Mouse (Mus musculus): ENCODE results near the gene Nanp.

Gene Nanp

GRCm38 (mm10) chr2:150997618-150998017 is 41.6 kb downstream of the Nanp start:
- no peak for DNase-seq (ENCODE audit: low spot score)

GRCm38 (mm10) chr2:150995324-150995723 is 43.9 kb downstream of the Nanp start:
- no peak for DNase-seq (ENCODE audit: low spot score)

GRCm38 (mm10) chr2:150991050-150991449 is 48.1 kb downstream of the Nanp start:
- DNase-seq (ENCODE audit: low spot score), result no peak

- no peak for DNase-seq (ENCODE audit: low spot score)
These were observed 48.7 kb downstream of the Nanp start for GRCm38 (mm10) chr2:150990506-150990905.

GRCm38 (mm10) chr2:150985359-150985758 is 53.8 kb downstream of the Nanp start:
- no peak for DNase-seq (ENCODE audit: low spot score)

- DNase-seq (ENCODE audit: low spot score), result no peak
These were observed 57.1 kb downstream of the Nanp start for GRCm38 (mm10) chr2:150982051-150982450.

- DNase-seq (ENCODE audit: low spot score), result no peak
These were observed 57.7 kb downstream of the Nanp start for GRCm38 (mm10) chr2:150981524-150981923.

- DNase-seq (ENCODE audit: low spot score), result no peak
These were observed 59.2 kb downstream of the Nanp start for GRCm38 (mm10) chr2:150979861-150980620.

Measured in ovary, postnatal 10 days (tissue).